Mouse (Mus musculus) heart, embryonic 12.5 days (tissue): ENCODE results near the gene Ebf1. TPM values are rescaled to one million over a fixed set of nuclear protein-coding genes. Genes with fewer than 3 reads are reported as not detected.

Experiments
- ATAC-seq: fragments of 200-750 bp; cut with Nextera tagmentation; 2 replicates; pipeline ENCODE4 v1.8.0; 2017; ENCODE audit warnings: moderate TSS enrichment, moderate library complexity; ENCODE audit not compliant: insufficient number of reproducible peaks, low FRiP score
- H3K27ac ChIP-seq: fragments of 300-500 bp; sonication (generic); 2 replicates; pipeline ENCODE4 v1.5.1; 2016; ENCODE audit warnings: mild to moderate bottlenecking, moderate library complexity; ENCODE audit not compliant: poor library complexity, severe bottlenecking
- H3K27me3 ChIP-seq: fragments of 300-500 bp; sonication (generic); replicated peaks from 2 replicates; pipeline ENCODE4 v1.6.1; 2016; ENCODE audit warnings: mild to moderate bottlenecking, moderate library complexity
- H3K36me3 ChIP-seq: fragments of 300-500 bp; sonication (generic); 2 replicates; pipeline ENCODE4 v1.6.1; 2016; ENCODE audit warnings: mild to moderate bottlenecking, moderate library complexity
- H3K4me1 ChIP-seq: fragments of 300-500 bp; sonication (generic); replicated peaks from 2 replicates; pipeline ENCODE4 v1.6.1; 2016; ENCODE audit warnings: mild to moderate bottlenecking
- H3K4me2 ChIP-seq: fragments of 300-500 bp; sonication (generic); 2 replicates; pipeline ENCODE4 v1.6.1; 2016; ENCODE audit warnings: mild to moderate bottlenecking, moderate library complexity
- H3K4me3 ChIP-seq: fragments of 300-500 bp; sonication (generic); 2 replicates; pipeline ENCODE4 v1.5.1; 2016; ENCODE audit warnings: mild to moderate bottlenecking
- H3K9ac ChIP-seq: fragments of 300-500 bp; sonication (generic); 2 replicates; pipeline ENCODE4 v1.6.1; 2016; ENCODE audit warnings: mild to moderate bottlenecking, moderate library complexity
- H3K9me3 ChIP-seq: fragments of 300-500 bp; sonication (generic); replicated peaks from 2 replicates; pipeline ENCODE4 v1.6.1; 2016; ENCODE audit warnings: mild to moderate bottlenecking, moderate library complexity
- WGBS: fragments of 180-500 bp; shearing (Covaris S2); methylation state at CpG from one replicate; pipeline ENCODE4 v1.1.7; 2016; 5-methylcytosine and 5-hydroxymethylcytosine counted together
- polyA plus RNA-seq: library from polyadenylated mRNA; unstranded; fragments of >200 nt; fragmentation: Nextera tagmentation; extraction: Ambion mirVana; gene quantifications from 2 replicates; pipeline ENCODE4 v1.2.1, GENCODE M21; 2016

Gene Ebf1
- polyA plus RNA-seq, 1 experiment from 2014 or later, result 13.9 TPM

DNA sequence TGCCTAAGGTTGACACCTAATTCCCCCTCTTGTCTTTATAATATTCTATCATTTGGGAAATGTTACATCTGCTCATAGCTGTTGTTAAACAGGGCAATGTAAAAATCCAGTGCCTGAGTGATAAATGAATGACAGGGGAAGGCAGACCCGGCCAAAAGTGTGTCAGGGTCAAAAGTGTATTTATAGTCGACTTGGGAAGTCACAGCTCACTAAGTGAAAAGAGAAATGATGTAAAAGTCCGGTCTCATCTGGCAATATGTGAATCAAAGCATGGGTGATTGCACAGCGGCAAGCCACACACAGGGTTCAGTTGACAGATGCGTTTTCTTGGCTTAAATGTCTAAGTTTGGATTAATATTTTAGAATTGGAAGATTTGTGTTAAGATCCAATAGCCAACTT is 151.2 kb downstream of the Ebf1 start:
- H3K9ac ChIP-seq, result no peak overlapping the region
- H3K4me1 ChIP-seq, result peaks cover 22% of the 10 kb centered on the region
- H3K27me3 ChIP-seq, result no peaks in the 10 kb centered on the region
- no peaks in the 10 kb centered on the region for H3K9me3 ChIP-seq
- H3K4me2 ChIP-seq, result no peak overlapping the region
- H3K36me3 ChIP-seq, result no peaks in the 10 kb centered on the region
- H3K4me3 ChIP-seq, result no peak overlapping the region
- ATAC-seq, result no peak
- 67% methylated on average over 5 of the region's 5 CpGs for WGBS
- no peak overlapping the region for H3K27ac ChIP-seq

DNA sequence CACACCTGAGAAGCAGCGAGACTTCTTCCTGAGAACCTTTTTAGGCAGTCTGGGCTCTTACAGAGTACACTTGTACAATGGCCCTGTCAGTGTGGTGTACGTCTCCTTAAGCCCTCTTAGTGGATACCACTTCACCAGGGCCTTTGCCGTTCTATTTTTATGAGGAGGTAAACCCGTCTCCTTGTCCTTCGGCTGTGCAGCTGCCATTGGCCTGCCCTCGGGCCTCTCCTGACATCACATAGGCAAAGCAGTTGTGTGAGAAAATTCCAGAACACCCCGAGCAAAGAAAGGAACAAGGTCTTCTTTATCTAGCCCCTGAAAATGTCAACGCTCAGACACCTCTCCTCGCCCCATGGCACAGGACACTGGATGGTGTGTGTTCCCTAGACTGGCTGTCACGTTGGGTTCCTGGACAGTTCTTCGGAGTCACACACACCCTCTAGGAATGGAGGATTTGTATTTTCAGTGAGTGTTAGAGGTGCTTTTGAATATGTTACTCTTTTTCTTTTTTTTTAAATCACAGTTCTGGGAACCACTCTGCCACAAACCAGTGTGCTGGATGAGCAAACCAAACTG is 154.0 kb downstream of the Ebf1 start:
- peaks cover 11% of the 10 kb centered on the region for H3K4me1 ChIP-seq
- H3K4me2 ChIP-seq, result 0 out of 2 replicates have a peak overlapping the region, but pooled peaks have one; percentile 12
- peak overlapping the region; percentile 12; the same call in 1 of the 2 replicates for H3K27ac ChIP-seq
- H3K36me3 ChIP-seq, result no peaks in the 10 kb centered on the region
- 39% methylated on average over 11 of the region's 11 CpGs for WGBS
- H3K9me3 ChIP-seq, result no peaks in the 10 kb centered on the region
- H3K27me3 ChIP-seq, result no peaks in the 10 kb centered on the region
- H3K9ac ChIP-seq, result no peak overlapping the region
- H3K4me3 ChIP-seq, result no peak overlapping the region
- ATAC-seq, result no peak

DNA sequence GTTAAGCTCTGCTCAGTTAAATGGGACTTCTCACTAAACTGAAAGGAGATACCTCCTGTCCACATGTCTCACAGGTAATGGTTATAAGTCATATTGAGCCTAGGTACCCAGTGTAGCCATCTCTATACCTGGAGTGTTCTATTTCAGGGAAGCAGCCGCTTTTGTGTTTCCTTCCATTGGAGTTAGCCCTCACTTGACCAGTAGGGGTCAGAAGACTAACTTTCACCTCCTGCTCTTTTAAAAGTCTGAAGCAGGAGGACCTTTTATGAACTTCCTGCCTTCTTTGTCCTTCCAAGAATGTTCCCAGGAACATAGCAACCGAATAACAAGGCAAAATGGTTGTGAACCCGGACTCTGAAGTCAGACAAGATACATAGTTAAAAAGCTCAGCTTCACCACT is 157.3 kb downstream of the Ebf1 start:
- no peaks in the 10 kb centered on the region for H3K36me3 ChIP-seq
- no peaks in the 10 kb centered on the region for H3K27me3 ChIP-seq
- 61% methylated on average over 3 of the region's 3 CpGs for WGBS

DNA sequence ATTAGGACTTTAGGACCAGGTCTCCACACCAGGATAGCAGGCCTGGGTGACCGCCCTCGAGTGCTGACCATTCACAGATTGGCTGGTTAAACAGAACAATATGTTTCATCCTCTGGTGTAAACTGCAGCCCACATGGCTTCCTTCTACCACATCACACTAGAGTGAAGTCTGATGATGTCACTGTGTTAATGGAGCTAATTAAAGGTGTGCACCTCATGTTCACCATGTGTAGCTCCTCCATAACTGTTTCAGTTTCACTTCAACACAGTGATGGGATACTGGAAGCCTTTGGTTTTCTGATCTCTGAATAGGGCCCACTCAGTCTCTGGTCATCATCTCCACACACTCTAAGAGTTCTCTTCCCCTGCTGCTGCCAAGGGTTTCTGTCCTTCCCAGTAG is 158.4 kb downstream of the Ebf1 start:
- ATAC-seq, result no peak
- Histone ChIP-seq H3K27ac (no peak overlapping the region), H3K4me3 (no peak overlapping the region), H3K9ac (no peak overlapping the region), H3K4me1 (peaks cover 7% of the 10 kb centered on the region), H3K36me3 (no peaks in the 10 kb centered on the region), H3K9me3 (no peaks in the 10 kb centered on the region), H3K4me2 (no peak overlapping the region), H3K27me3 (no peaks in the 10 kb centered on the region)
- WGBS, result 93% methylated on average over 2 of the region's 2 CpGs

More for the DNA sequence above, 157.3 kb downstream of the Ebf1 start:
- ATAC-seq, result no peak
- H3K4me3 ChIP-seq, result no peak overlapping the region
- H3K4me1 ChIP-seq, result peaks cover 11% of the 10 kb centered on the region
- no peak overlapping the region for H3K4me2 ChIP-seq
- no peak overlapping the region for H3K27ac ChIP-seq
- no peaks in the 10 kb centered on the region for H3K9me3 ChIP-seq
- no peak overlapping the region for H3K9ac ChIP-seq

DNA sequence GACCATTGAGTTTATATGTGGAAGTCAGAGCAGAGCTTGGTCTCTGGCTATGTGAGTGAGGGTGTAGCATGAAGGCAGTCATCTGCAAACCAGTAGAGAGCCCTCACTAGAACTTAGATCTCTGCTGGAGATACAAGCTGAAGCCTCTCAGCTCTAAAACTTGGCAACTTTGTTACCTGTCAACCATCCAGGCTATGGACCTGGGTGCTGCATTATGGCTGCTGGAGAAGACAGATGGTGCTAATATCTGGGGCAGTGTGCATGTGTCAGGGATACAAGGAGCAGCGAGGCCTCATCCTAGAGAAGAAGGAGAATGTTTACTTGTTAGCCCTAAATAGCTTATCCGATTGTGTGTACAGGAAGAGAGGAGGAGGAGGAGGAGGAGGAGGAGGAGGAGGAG is 159.4 kb downstream of the Ebf1 start:
- no peaks in the 10 kb centered on the region for H3K27me3 ChIP-seq
- no peak overlapping the region for H3K27ac ChIP-seq
- ATAC-seq, result no peak
- 88% methylated on average over 1 of the region's 2 CpGs for WGBS
- H3K4me2 ChIP-seq, result no peak overlapping the region
- no peak overlapping the region for H3K4me3 ChIP-seq
- no peaks in the 10 kb centered on the region for H3K4me1 ChIP-seq
- H3K9ac ChIP-seq, result no peak overlapping the region
- no peaks in the 10 kb centered on the region for H3K36me3 ChIP-seq
- no peaks in the 10 kb centered on the region for H3K9me3 ChIP-seq

DNA sequence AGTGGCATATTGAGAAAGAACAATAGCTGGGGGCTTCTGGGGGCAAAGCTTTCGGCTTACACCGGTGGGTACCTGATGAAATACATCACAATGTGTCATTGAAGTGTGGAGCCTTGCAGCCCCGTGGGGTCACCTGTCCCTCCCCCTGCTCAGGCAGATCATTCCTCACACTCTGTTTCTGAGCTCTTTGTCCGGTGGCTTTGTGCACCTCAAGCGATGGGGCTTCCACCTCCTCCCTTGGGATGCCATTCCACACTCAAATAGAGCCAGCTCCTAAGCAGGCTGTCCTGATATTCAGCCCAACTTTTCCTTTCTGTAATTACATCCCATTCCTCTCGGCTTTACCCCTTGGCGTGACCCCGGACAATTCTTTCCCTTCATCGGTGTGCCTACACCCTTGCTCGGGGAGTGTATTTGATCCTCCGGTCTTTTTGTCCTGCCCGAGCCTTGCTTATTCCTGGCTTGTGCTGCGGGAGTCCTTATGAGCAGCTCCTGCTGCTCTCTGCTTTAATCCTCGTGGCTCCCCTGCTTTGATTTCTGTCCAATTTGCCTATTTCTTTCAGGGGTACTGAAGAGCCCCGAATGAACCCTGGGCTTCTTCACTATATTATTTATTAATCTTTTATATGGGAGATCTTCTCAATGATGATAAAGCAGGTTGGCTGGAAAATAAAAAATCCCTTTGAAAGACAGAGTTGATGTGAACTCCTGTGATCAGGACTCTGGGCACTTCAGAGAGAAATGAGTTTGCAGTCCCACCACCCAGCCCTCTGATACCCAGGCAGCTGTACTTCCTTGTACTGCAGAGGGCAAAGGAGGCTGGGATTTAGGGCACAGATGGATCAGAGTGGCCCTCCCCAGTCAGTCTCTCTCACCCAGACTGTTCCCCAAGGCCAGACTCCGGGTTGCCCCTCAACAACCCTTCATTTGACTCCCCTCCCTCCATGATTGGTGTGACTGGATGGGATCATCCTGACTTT is 160.5 kb downstream of the Ebf1 start:
- no peak overlapping the region for H3K4me2 ChIP-seq
- H3K27ac ChIP-seq, result no peak overlapping the region
- 64% methylated on average over 16 of the region's 16 CpGs for WGBS
- H3K4me1 ChIP-seq, result no peaks in the 10 kb centered on the region
- no peak overlapping the region for H3K4me3 ChIP-seq
- no peaks in the 10 kb centered on the region for H3K27me3 ChIP-seq
- H3K9me3 ChIP-seq, result no peaks in the 10 kb centered on the region
- no peak overlapping the region for H3K9ac ChIP-seq
- no peaks in the 10 kb centered on the region for H3K36me3 ChIP-seq
- ATAC-seq, result no peak

DNA sequence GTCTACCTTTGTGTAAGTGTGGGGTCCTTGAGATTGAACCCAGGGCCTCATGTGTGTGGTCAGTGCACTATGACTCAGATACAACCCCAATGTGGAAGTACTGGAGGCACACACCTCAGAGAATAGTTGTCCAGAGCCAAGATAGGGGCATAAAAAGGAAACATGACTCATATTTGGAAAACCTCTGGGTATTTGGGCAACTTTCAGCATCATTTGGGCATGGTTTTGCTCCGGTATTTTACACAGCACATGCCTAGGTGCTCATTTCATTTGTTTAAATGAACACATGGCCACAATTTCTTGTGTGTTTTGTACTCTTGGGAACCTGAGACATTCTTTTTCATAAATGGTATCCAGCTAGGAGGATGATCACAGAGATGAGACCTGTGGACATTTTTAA is 161.9 kb downstream of the Ebf1 start:
- Histone ChIP-seq H3K36me3 (no peaks in the 10 kb centered on the region), H3K9me3 (no peaks in the 10 kb centered on the region), H3K4me2 (no peak overlapping the region), H3K4me3 (no peak overlapping the region), H3K27me3 (no peaks in the 10 kb centered on the region), H3K9ac (no peak overlapping the region), H3K4me1 (no peaks in the 10 kb centered on the region), H3K27ac (no peak overlapping the region)
- WGBS, result 82% methylated on average over 1 of the region's 1 CpGs
- no peak for ATAC-seq

DNA sequence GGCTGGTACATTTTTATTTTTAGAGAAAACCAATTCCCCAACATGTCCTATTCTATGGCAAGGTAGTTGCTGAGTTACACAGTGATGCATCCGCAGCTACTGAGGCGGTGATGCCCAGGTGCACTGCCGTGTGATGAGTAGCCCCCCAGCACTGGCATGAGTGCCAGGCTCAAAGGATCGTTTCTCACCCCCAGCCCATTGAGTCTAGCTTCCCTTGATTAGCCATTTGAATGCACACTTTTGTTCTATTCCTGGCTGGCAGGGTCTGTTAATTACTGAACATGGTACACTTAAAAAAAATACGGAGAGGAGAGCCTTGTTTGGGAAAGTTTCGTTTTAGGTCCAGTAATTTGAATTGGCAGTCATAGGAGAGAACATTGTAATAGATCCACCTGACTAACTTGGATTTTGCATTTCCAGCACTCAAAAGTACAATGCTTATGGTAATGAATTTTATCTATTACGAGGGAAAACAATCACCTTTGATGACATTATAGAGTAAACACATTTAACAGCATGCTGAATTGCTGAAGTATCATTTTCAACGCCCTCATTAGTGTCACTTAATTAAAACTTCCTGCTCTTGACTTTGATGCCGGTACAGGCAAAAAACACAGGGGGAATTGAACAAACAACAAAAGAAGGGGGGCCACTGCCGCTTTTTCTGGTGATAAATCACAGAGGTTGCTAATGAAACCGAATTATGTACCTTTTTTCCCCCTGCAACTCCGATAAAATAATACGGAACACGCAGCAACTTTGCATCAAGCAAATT is 167.3 kb downstream of the Ebf1 start:
- no peak overlapping the region for H3K4me2 ChIP-seq
- ATAC-seq, result no peak
- H3K9ac ChIP-seq, result no peak overlapping the region
- no peak overlapping the region for H3K4me3 ChIP-seq
- no peaks in the 10 kb centered on the region for H3K9me3 ChIP-seq
- no peak overlapping the region for H3K27ac ChIP-seq
- peaks cover 10% of the 10 kb centered on the region for H3K4me1 ChIP-seq
- no peaks in the 10 kb centered on the region for H3K27me3 ChIP-seq
- no peaks in the 10 kb centered on the region for H3K36me3 ChIP-seq
- 83% methylated on average over 14 of the region's 14 CpGs for WGBS

DNA sequence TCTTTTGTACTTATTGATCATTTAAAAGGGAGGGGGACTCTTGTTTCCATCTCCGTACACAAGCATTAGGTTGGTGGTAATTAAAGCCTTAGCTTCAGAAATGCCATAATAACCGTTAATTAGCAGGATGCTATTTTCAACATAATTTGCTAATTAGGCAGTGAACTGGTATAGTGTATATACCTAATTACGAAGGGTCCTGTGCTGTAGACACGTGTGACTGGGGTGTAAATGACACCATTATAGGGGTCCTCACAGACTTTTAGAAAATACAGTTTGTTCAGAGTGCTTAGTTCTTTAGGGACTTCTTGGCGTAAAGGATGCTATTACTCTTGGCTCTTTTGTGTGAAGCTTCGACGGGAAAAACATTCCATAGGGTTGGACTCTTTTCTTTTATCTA is 167.9 kb downstream of the Ebf1 start:
- 62% methylated on average over 7 of the region's 7 CpGs for WGBS
- Histone ChIP-seq H3K36me3 (no peaks in the 10 kb centered on the region), H3K27me3 (no peaks in the 10 kb centered on the region), H3K9me3 (no peaks in the 10 kb centered on the region), H3K27ac (no peak overlapping the region), H3K9ac (no peak overlapping the region), H3K4me1 (peaks cover 10% of the 10 kb centered on the region), H3K4me3 (no peak overlapping the region), H3K4me2 (no peak overlapping the region)
- no peak for ATAC-seq

DNA sequence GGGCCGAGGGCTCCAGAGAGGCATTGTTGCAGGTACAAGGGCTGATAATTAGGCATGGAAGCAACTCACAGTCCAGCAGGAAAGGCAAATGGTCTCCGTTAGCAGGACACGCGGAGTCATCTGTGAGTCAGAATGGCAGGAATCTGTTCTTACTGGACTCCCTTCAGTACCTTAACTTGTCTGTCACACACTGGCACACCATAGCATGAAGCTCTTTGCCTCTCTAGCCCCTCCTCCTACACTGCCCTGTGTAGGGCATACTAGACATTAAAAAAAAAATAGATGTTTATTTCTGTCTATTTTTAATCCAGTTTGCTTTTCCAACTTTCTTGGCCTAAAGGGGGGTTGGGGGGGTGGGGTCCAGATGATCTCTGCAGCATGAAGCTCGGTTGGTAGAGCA is 168.4 kb downstream of the Ebf1 start:
- H3K27me3 ChIP-seq, result no peaks in the 10 kb centered on the region
- no peak overlapping the region for H3K4me2 ChIP-seq
- no peaks in the 10 kb centered on the region for H3K9me3 ChIP-seq
- no peak; the same call in 1 of the 2 replicates for ATAC-seq
- H3K4me3 ChIP-seq, result no peak overlapping the region
- WGBS, result 55% methylated on average over 5 of the region's 5 CpGs
- H3K4me1 ChIP-seq, result peaks cover 10% of the 10 kb centered on the region
- H3K9ac ChIP-seq, result no peak overlapping the region
- H3K27ac ChIP-seq, result no peak overlapping the region
- no peaks in the 10 kb centered on the region for H3K36me3 ChIP-seq

DNA sequence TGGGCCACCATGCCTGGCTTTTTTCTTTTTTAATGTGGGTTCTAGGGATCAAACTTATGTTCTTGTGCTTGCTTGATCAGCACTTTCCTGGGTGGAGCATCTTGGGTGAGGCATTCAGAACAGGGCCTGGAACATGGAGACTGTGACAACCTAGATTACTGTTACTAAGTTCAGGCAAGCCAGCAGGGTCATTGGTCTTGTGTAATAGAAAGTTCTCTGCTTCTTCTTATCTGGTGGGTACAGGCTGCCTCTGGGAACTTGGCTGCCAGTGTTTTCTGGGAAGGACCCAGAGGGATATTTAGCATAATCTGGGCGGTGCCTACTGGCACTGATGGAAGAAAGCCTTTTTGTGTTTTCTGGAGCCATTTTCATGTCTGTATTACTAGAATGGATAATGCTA is 170.9 kb downstream of the Ebf1 start:
- Histone ChIP-seq H3K4me2 (no peak overlapping the region), H3K36me3 (no peaks in the 10 kb centered on the region), H3K27me3 (no peaks in the 10 kb centered on the region), H3K27ac (no peak overlapping the region), H3K4me3 (no peak overlapping the region), H3K9ac (no peak overlapping the region), H3K9me3 (no peaks in the 10 kb centered on the region), H3K4me1 (peaks cover 10% of the 10 kb centered on the region)
- ATAC-seq, result peak; percentile 69
- 80% methylated on average over 1 of the region's 1 CpGs for WGBS
